Comparison of ENCODE assay signal across 14 mouse cellular contexts in the genomic region with DNA sequence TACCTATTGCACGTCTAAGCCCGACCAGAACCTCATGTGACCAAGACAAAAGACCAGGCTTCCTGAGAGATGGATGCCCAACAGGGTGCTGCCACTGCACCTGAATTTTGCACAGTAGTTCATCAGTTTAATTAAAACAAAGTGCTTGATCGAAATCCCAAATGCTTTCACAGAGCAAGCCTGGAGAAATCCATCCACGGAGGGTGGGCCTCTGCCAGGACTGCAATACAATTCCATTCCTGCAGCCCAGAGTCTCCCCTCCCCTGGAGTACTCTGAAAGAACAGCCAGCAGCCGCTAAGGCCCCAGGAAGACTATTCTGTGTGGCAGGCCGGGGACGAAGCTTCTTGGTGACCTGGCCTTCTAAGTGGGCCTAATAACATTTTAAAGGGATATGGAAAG. TPM values are rescaled to one million over a fixed set of nuclear protein-coding genes. Genes with fewer than 3 reads are reported as not detected.
DNase-seq lines count a peak whose midpoint lies in the region; ATAC-seq lines count a peak whose summit lies in the region.
"Had no signal": no experiment of that assay in that cellular context is flagged by ENCODE, and none has a peak within 500 bp of the region (broad histone marks: within the 10 kb centered on the region; RNA-seq: fewer than 3 reads in every experiment).

No protein-coding gene starts in this region.

- peak; percentile 16 for DNase-seq in left cerebral cortex, postnatal 4 days
- DNase-seq in left cerebral cortex, postnatal 10 days (ENCODE audit: extremely low spot score in 1 of 2, low spot score in 2 of 2) = no peak
- DNase-seq in Muller cell, postnatal 12 days (ENCODE audit: inconsistent ontology term) = peak; percentile 56
- DNase-seq in adrenal gland, postnatal 4 days (ENCODE audit: low spot score in 2 of 2) = no peak
- no peak for DNase-seq in T-cell, adult 2 months (ENCODE audit: low spot score)
- DNase-seq: heart, postnatal 4 days; kidney, postnatal 10 days; lung, adult 2 months; thymus, postnatal 4 days had no signal

- no peaks in the 10 kb centered on the region for H3K9me3 ChIP-seq in forebrain, embryonic 12.5 days
- no peaks in the 10 kb centered on the region for H3K9me3 ChIP-seq in limb, embryonic 12.5 days
- no peaks in the 10 kb centered on the region for H3K9me3 ChIP-seq in heart, embryonic 12.5 days (replicated peaks)

- 6% methylated on average over 7 of the region's 7 CpGs for WGBS in forebrain, embryonic 12.5 days
- WGBS in limb, embryonic 12.5 days = 59% methylated on average over 7 of the region's 7 CpGs
- 78% methylated on average over 7 of the region's 7 CpGs for WGBS in heart, embryonic 12.5 days

- ATAC-seq in forebrain, embryonic 12.5 days (ENCODE audit: low FRiP score) = peak; percentile 22; the same call in 1 of the 2 replicates
- ATAC-seq in limb, embryonic 12.5 days (ENCODE audit: insufficient number of reproducible peaks, insufficient read depth, low FRiP score, low TSS enrichment, low read depth) = no peak
- no peak for ATAC-seq in heart, embryonic 12.5 days (ENCODE audit: insufficient number of reproducible peaks, low FRiP score)

- H3K9ac ChIP-seq in forebrain, embryonic 12.5 days = no peak overlapping the region
- H3K9ac ChIP-seq in limb, embryonic 12.5 days (replicated peaks) = no peak overlapping the region
- H3K9ac ChIP-seq in heart, embryonic 12.5 days = no peak overlapping the region

- H3K36me3 ChIP-seq in forebrain, embryonic 12.5 days (replicated peaks) = no peaks in the 10 kb centered on the region; the same call in 1 of the 2 replicates
- H3K36me3 ChIP-seq in limb, embryonic 12.5 days = no peaks in the 10 kb centered on the region
- H3K36me3 ChIP-seq in heart, embryonic 12.5 days = no peaks in the 10 kb centered on the region

- H3K4me2 ChIP-seq in forebrain, embryonic 12.5 days = no peak overlapping the region
- no peak overlapping the region for H3K4me2 ChIP-seq in limb, embryonic 12.5 days
- no peak overlapping the region for H3K4me2 ChIP-seq in heart, embryonic 12.5 days

- intact Hi-C loops in left cerebral cortex, postnatal 4 days (cut with DNase I) = loop anchor here (10.0 kb wide), 1 partner anchor 45 kb away; no protein-coding TSS in a partner anchor
- intact Hi-C loops in left cerebral cortex, postnatal 10 days (cut with DNase I) = no loop called here

- H3K27me3 ChIP-seq in forebrain, embryonic 12.5 days = no peaks in the 10 kb centered on the region
- H3K27me3 ChIP-seq in limb, embryonic 12.5 days = no peaks in the 10 kb centered on the region
- no peaks in the 10 kb centered on the region for H3K27me3 ChIP-seq in heart, embryonic 12.5 days (replicated peaks)

- H3K4me3 ChIP-seq in forebrain, embryonic 12.5 days (replicated peaks) = no peak overlapping the region
- H3K4me3 ChIP-seq in limb, embryonic 12.5 days (replicated peaks) = no peak overlapping the region
- H3K4me3 ChIP-seq in heart, embryonic 12.5 days = no peak overlapping the region
- H3K4me3 ChIP-seq: left cerebral cortex, adult 2 months; myocyte had no signal

- H3K4me1 ChIP-seq in forebrain, embryonic 12.5 days = peaks cover 50% of the 10 kb centered on the region
- peaks cover 26% of the 10 kb centered on the region for H3K4me1 ChIP-seq in limb, embryonic 12.5 days (replicated peaks)
- peaks cover 23% of the 10 kb centered on the region for H3K4me1 ChIP-seq in heart, embryonic 12.5 days (replicated peaks)

- peak overlapping the region; percentile 78 for H3K27ac ChIP-seq in forebrain, embryonic 12.5 days
- H3K27ac ChIP-seq in limb, embryonic 12.5 days = peak overlapping the region; percentile 62
- H3K27ac ChIP-seq in heart, embryonic 12.5 days (ENCODE audit: poor library complexity, severe bottlenecking) = no peak overlapping the region
- H3K27ac ChIP-seq: left cerebral cortex, adult 2 months had no signal

RNA-seq across cellular contexts. Expression of gene Pitpnc1, which starts 50.6 kb away (rescaled TPM):
- total RNA-seq in left cerebral cortex, postnatal 4 days (2021) = 10 to 100 TPM; 78.8 to 79.4 TPM
- total RNA-seq in left cerebral cortex, postnatal 10 days (2021) = 10 to 100 TPM; 76.1 to 83.2 TPM
- polyA plus RNA-seq in forebrain, embryonic 12.5 days (2016; fragmentation: Nextera tagmentation; extraction: Ambion mirVana) = 34.7 and 38.2 TPM in 2 replicates
- 31.9 and 34.9 TPM in 2 replicates for polyA plus RNA-seq in limb, embryonic 12.5 days (2016; fragmentation: Nextera tagmentation; extraction: Ambion mirVana)
- 10 to 100 TPM; 23.2 to 24.7 TPM for total RNA-seq in adrenal gland, postnatal 4 days (2021)
- polyA plus RNA-seq in heart, embryonic 12.5 days (2016; fragmentation: Nextera tagmentation; extraction: Ambion mirVana) = 7.9 and 8.2 TPM in 2 replicates

RNA-seq across cellular contexts. Expression of gene Psmd12, which starts 59.4 kb away (rescaled TPM):
- 10 to 100 TPM; 76.0 to 78.0 TPM for total RNA-seq in left cerebral cortex, postnatal 4 days (2021)
- 10 to 100 TPM; 78.1 to 82.1 TPM for total RNA-seq in left cerebral cortex, postnatal 10 days (2021)
- polyA plus RNA-seq in forebrain, embryonic 12.5 days (2016; fragmentation: Nextera tagmentation; extraction: Ambion mirVana) = 188 and 196 TPM in 2 replicates
- 186 and 196 TPM in 2 replicates for polyA plus RNA-seq in limb, embryonic 12.5 days (2016; fragmentation: Nextera tagmentation; extraction: Ambion mirVana)
- total RNA-seq in adrenal gland, postnatal 4 days (2021) = 10 to 100 TPM; 82.7 to 89.0 TPM
- polyA plus RNA-seq in heart, embryonic 12.5 days (2016; fragmentation: Nextera tagmentation; extraction: Ambion mirVana) = 156 and 160 TPM in 2 replicates

Comparison
In these comparisons a context has a peak if more than half of its experiments do, and no peak if none do; other contexts are left out.
1. DNase-seq: peak in left cerebral cortex, postnatal 4 days (single experiment) and Muller cell, postnatal 12 days (single experiment); none in left cerebral cortex, postnatal 10 days (0 of 2), adrenal gland, postnatal 4 days (0 of 2) and T-cell, adult 2 months (single experiment).